Mouse (Mus musculus): ENCODE measurements around the gene Slco1a5.

DNA sequence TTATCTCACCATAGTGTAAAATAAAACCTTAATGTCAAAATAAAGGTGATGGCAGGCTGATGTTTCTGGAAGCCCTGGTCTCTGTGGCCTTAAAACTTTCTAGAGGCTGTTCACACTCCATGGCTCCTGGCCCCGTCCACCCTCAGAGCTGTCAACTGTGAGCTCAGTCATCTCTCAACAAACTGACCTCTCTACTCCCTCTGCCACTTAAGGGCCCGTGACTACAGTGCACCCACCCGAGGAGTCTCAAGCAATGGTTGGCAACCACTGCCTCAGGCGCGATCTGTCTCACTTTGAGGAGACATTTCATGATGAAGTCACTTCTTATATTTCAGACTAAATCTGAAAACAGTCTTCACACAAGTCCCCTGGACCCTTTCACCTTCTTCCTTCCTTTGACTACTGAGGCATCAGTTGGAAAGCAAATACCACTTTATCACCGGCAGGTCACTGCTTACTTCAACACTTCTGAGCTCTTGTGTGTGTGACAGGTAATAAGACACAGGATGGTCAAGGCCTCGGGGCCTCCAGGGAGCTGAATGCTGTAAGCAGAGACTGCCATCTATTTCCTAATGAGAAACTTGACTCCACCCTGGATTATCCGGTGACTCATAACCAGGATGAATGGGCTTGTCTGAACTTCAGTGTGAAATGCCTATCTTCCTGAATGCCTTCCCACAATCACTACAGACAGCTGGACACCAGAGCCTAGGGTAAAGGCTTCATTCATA lies 43.1 kb upstream of the Slco1a5 start:
- TF ChIP-seq CTCF (conservative IDR thresholded peaks at IDR 0.05 in 1 of 2, IDR thresholded peaks at IDR 0.05 in 1 of 2; ENCODE audit: low read depth in 2 of 2, low read length in 2 of 2) (no peak), MAFK (IDR thresholded peaks at IDR 0.05; ENCODE audit: insufficient replicate concordance, low read length) (no peak), MAZ (IDR thresholded peaks at IDR 0.05; ENCODE audit: low read depth, low read length) (no peak), MEF2A (IDR thresholded peaks at IDR 0.05; ENCODE audit: borderline replicate concordance, low read depth, low read length) (no peak), POLR2A (IDR thresholded peaks at IDR 0.05; ENCODE audit: low read depth, low read length) (no peak)

All from CH12.LX (cell line).